Mouse (Mus musculus) mesoderm, embryonic 11.5 days (tissue): ENCODE measurements around the gene Ndufb3.
"Not testable (repeated sequence)": the region's sequence is repeated elsewhere in the genome, so short reads cannot be mapped to it uniquely, and the experiment has no call there.

Experiments used
- DNase-seq: peaks from one replicate; pipeline ENCODE4 v3.0.0-alpha.2; 2012; ENCODE audit warnings: low read depth, low spot score

Ndufb3 gene

GRCm38 (mm10) chr1:58586171-58586997 lies at the start of gene Ndufb3, which contains the start of gene Fam126b:
Ndufb3 (plus strand) TSS chr1:58586384.
Fam126b (minus strand) TSS chr1:58586323.
- peak; percentile 92 for DNase-seq

DNA sequence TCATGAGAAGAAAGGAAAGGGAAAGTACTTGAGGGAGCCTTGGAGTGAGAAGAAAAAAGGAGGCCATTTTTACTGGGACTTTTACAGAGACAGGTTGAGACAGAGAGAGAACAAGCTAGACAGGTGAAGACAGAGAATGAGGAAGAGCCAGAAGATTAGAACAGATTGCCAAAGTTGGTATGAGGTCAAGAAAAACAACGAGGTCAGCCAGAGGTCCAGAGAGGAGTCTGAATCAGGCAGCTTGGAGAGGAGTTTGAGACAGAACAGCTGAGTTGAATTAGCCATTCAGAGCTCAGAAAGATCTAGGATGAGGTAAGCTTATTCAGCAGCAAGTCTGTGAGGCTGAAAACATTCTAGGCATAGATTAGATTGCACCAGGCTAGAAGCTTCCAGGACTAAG lies 44.8 kb upstream of the Ndufb3 start:
- no peak for DNase-seq

DNA sequence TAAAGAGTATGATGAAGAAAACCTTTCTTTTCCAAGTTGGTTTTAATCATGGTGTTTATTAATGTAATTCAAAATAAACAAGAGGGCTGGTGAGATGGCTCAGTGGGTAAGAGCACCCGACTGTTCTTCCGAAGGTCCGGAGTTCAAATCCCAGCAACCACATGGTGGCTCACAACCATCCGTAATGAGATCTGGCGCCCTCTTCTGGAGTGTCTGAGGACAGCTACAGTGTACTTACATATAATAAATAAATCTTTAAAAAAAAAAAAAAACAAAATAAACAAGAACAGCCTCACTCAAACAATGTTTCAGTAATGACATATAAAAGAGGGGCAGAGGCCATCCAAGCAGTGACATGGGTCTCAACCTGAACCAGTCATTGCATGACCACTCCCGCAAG lies 25.8 kb upstream of the Ndufb3 start:
- DNase-seq: not testable (repeated sequence)

GRCm38 (mm10) chr1:58562455-58562854 lies 23.7 kb upstream of the Ndufb3 start:
- peak; percentile 26 for DNase-seq

- DNase-seq: no peak
Measured at GRCm38 (mm10) chr1:58564981-58565380, 21.2 kb upstream of the Ndufb3 start.

DNA sequence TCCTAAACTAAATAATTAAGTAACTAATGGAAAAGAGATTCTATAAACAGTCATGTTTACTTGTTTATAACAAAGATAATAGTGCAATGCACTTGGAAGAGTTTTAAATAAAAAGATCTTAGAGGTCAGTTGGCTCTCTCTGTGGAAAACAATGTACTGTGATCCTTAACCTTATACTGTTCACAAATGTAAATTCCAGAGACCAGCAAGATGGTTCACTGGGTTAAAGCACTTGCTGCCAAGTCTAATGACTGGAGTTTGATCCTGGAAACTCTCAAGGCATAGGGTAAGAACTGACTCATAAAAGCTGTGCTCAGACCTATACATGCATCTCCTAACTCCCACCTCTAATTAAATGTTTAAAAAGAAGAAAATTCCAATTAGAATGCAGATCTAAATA lies 19.6 kb upstream of the Ndufb3 start:
- DNase-seq: no peak

- DNase-seq: no peak
Measured at GRCm38 (mm10) chr1:58568456-58569130, 17.6 kb upstream of the Ndufb3 start.

DNA sequence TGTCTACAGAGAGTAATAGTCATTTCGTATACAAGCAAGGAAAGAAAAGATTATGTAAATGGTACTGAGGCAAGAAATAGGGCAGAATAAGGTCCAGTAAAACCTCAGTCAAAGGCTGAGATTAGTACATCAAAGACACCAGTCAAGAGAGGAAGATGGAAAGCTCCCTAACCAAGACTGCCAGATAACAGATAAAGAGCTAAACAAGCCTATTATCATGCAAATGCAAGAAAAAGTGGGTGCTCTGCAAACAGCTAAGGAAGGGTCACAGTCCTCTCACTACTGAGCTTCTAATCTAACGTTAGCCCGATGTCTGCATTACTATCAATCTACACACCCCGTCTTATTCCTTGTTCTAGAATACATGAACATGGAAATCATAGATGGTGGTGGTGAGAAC lies 15.7 kb upstream of the Ndufb3 start:
- DNase-seq: no peak

DNA sequence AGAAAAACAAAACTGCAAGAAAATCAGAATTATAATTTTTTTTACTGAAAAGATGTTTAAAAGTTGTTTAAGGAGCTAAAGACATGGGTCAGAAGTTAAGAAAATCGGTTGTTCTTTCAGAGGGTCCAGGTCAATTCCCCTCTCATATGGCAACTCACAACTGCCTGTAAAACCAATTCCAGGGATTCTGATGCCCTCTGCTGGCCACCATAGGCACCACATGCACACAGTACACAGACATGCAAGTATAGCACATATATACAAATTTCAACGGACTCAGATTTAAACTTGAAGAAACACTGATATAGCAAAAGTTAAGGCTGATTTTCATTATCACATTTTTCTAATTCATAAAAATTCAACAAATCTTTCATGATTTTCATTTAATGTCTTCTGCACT lies 7.0 kb upstream of the Ndufb3 start:
- DNase-seq: peak; percentile 18

GRCm38 (mm10) chr1:58582611-58583010 lies 3.6 kb upstream of the Ndufb3 start:
- DNase-seq: no peak

DNA sequence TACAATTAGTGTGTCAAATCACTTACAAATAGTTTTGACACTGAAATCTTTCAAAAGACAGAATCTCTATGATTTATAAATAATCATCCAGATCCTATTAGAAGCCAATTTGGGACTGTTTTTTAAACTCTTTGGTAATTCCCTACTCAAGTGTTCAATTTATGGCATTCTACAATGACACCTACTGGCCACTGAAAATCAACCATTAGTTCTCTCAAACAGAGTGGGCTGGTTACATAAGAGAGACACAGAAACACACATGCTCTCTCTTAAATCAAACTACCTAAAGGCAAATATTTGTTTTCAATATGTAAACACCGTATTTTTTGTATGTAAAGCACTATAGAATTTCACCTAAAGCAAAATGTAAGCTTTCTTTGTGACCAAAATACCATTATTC lies 1.9 kb upstream of the Ndufb3 start:
- DNase-seq: no peak

GRCm38 (mm10) chr1:58585373-58586170 lies 612 bp upstream of the Ndufb3 start:
- DNase-seq: peak; percentile 2

DNA sequence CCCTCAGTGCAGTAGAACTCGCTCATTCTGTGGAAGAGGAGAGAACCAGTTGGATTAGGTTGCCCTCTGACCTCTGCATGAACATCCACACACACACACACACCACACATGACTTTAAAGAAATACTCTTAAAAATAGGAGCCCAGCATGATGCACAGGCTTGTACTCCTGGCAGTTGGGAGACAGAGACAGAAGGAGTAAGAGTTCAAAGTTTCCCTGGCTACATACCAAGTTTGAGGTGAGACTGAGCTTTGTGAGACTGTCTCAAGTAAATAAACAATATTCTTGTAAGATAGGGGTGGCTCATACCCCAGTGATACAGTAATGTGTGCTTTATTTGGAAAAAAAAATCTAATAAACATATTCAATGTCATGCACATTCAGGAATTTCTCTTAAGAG lies 1.3 kb downstream of the Ndufb3 start:
- DNase-seq: no peak

DNA sequence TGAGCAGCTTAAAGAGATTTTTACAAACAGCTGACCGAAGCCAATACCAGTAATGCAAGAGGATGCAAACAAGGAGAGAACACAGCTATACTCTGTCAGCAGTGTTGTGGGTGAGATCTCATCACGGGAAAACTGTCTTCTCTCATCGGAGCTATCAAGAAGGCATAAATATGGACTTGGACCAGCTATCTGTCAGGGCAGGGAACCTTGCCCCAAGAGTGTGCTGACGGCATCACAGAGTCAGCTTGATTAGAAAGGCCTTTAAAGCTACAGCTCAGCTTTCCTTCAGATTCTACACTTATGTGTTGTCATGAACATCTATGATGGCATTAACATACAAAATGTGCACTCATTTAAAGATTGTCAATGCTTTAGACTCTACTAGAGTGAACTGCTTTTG lies 16.5 kb downstream of the Ndufb3 start:
- DNase-seq: no peak

DNA sequence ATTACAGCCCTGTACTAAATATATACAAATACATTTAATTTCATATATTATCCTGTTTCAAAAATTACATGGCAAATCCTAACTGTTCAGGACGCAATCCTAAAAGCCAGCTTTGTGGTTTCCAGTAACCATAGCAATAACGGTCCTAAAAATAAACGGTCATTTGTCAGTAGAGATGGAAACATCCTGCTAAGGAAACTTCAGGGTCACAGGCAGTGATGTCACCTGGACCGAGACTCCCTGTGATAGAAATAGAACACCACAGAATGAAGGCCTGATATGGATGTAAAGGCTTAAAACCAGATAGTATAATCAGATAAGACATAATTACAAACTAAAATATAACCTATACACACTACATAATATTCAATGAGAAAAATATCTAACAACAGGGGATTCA lies 17.6 kb downstream of the Ndufb3 start:
- DNase-seq: no peak

DNA sequence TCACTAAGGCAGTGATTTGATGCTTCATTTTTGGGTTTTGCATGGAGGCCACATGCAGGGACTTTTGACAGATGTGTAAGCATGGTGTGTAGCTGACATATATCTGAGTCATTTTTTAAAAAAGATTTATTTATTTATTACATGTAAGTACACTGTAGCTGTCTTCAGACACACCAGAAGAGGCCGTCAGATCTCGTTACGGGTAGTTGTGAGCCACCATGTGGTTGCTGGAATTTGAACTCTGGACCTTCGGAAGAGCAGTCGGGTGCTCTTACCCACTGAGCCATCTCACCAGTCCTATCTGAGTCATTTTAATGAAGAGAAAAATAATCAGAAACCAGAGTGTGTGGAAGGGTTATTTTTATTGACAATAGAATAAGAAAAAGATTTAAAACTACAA lies 23.4 kb downstream of the Ndufb3 start:
- DNase-seq: not testable (repeated sequence)

DNA sequence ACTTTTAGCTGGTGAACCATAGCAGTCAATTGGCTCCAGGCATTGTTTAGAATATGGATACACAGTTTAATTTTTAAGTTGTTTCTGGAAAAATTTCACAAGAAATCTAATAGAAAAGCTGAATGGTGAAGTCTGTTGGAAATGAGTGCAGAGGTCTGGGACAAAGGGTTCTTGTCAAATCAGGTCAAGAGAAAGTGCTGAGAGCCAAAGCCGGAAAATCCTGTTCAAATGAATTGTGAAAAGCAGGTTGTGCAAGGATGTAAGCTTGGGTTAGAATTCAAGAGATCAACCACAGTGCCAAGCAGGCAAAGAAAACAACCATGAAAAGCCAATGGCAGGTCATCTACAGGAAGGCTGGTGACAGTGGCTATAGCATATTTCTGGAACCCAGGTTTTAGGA lies 24.0 kb downstream of the Ndufb3 start:
- DNase-seq: no peak

DNA sequence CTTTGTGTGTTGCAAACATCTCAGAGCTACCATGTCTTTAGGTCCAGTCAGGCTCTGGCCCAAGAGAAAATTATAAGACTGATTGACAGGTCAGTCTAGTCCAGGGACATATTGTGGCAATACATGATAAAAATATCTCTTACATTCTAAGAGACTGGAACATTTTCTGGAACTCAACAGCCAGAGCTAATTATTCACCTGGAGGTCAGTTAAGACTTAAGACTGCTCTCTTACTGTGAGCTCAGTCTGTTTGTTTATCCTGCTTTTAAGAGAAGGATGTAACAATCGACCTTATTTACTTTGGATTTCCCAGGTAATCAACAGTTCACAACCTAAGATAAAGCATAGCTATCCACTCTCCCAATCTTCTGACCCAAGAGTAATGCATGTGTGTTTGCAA lies 24.4 kb downstream of the Ndufb3 start:
- DNase-seq: no peak

- DNase-seq: peak; percentile 36
Measured at GRCm38 (mm10) chr1:58613786-58614185, 27.6 kb downstream of the Ndufb3 start.

DNA sequence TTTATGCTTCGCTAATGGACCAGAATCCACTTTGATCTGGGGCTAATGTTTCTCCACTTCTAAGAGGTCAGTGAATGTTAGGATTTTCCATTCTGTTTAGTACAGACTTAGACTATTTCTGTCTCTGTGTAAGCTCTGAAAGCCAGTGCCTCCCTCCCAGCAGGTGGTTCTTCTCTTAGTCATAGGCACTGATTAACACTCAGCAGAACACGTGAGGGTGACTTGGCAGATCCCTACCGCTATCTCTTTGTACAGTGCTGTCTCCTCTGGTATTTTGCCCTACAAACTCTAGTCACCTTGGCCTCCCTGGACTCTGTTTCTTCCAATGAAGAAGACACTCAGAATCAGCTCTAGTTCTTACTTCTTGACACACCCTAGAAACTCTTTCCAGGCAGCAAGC lies 28.2 kb downstream of the Ndufb3 start:
- DNase-seq: no peak

- no peak for DNase-seq
Measured at GRCm38 (mm10) chr1:58615146-58615545, 29.0 kb downstream of the Ndufb3 start.

DNA sequence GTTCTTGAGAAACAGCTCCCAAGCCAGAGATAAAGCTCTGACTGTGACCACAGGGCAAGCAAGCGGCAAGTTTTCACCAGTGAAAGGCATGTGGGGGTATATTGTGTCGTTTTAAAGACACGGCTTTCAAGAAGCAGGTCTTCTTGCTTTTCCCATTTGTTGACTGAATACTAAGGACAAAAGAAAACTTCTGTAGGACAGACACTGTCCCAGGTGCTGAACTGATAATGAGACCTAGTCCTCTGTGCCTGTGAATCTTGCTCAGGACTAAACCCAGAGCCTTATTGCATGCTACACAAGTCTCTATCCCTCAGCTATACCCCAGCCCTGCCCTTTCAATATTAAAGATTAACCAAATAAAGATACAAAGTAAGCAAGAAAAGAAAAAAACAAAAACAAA lies 30.0 kb downstream of the Ndufb3 start:
- DNase-seq: no peak
